Comparison of ENCODE assay signal across 9 mouse cellular contexts in genomic region chr3:138876931-138877361, GRCm38 (mm10).
DNase-seq lines count a peak whose midpoint lies in the region; ATAC-seq and TF ChIP-seq lines count a peak whose summit lies in the region.
"Had no signal": no experiment of that assay in that cellular context is flagged by ENCODE, and none has a peak within 500 bp of the region (broad histone marks: within the 10 kb centered on the region; RNA-seq: fewer than 3 reads in every experiment).

No protein-coding gene starts in this region.

- H3K4me2 ChIP-seq in hindbrain, embryonic 13.5 days = no peak overlapping the region
- no peak overlapping the region for H3K4me2 ChIP-seq in hindbrain, embryonic 12.5 days (replicated peaks)
- no peak overlapping the region for H3K4me2 ChIP-seq in embryonic facial prominence, embryonic 13.5 days

- H3K9me3 ChIP-seq in hindbrain, embryonic 13.5 days = 0 out of 2 replicates have a peak, but pooled peaks cover 5% of the 10 kb centered on the region
- H3K9me3 ChIP-seq in hindbrain, embryonic 12.5 days (replicated peaks) = no peaks in the 10 kb centered on the region
- H3K9me3 ChIP-seq in embryonic facial prominence, embryonic 13.5 days = no peaks in the 10 kb centered on the region

- no peak for ATAC-seq in hindbrain, embryonic 13.5 days (ENCODE audit: low FRiP score)
- ATAC-seq in hindbrain, embryonic 12.5 days (ENCODE audit: low FRiP score) = no peak
- ATAC-seq in embryonic facial prominence, embryonic 13.5 days (ENCODE audit: insufficient number of reproducible peaks, insufficient read depth, low FRiP score, low TSS enrichment, low read depth) = no peak

- H3K27ac ChIP-seq in hindbrain, embryonic 13.5 days = peak overlapping the region; percentile 46
- no peak overlapping the region for H3K27ac ChIP-seq in hindbrain, embryonic 12.5 days
- peak overlapping the region; percentile 23; the same call in 1 of the 2 replicates for H3K27ac ChIP-seq in embryonic facial prominence, embryonic 13.5 days
- H3K27ac ChIP-seq: kidney, postnatal 0 days had no signal

- H3K4me1 ChIP-seq in hindbrain, embryonic 13.5 days (replicated peaks) = peaks cover 39% of the 10 kb centered on the region
- H3K4me1 ChIP-seq in hindbrain, embryonic 12.5 days = peaks cover 9% of the 10 kb centered on the region
- H3K4me1 ChIP-seq in embryonic facial prominence, embryonic 13.5 days = peaks cover 13% of the 10 kb centered on the region
- no peaks in the 10 kb centered on the region for H3K4me1 ChIP-seq in lung, adult 2 months (ENCODE audit: control insufficient read depth, insufficient read depth, low read length)

- H3K4me3 ChIP-seq in hindbrain, embryonic 13.5 days = no peak overlapping the region
- no peak overlapping the region for H3K4me3 ChIP-seq in hindbrain, embryonic 12.5 days
- H3K4me3 ChIP-seq in embryonic facial prominence, embryonic 13.5 days = no peak overlapping the region
- no peak overlapping the region for H3K4me3 ChIP-seq in lung, adult 2 months (replicated peaks; ENCODE audit: extremely low read depth, low read depth, low read length)

- peaks cover 22% of the 10 kb centered on the region for H3K36me3 ChIP-seq in hindbrain, embryonic 13.5 days
- peaks cover 7% of the 10 kb centered on the region; the same call in 1 of the 2 replicates for H3K36me3 ChIP-seq in hindbrain, embryonic 12.5 days
- no peaks in the 10 kb centered on the region for H3K36me3 ChIP-seq in embryonic facial prominence, embryonic 13.5 days

- TF ChIP-seq POLR2A in lung, adult 2 months (IDR thresholded peaks at IDR 0.05; ENCODE audit: borderline replicate concordance, extremely low read depth, low read depth, low read length) = 0 out of 2 replicates have a peak, but pooled peaks have one; percentile 7

- no peak overlapping the region for H3K9ac ChIP-seq in hindbrain, embryonic 13.5 days
- no peak overlapping the region for H3K9ac ChIP-seq in hindbrain, embryonic 12.5 days
- no peak overlapping the region for H3K9ac ChIP-seq in embryonic facial prominence, embryonic 13.5 days

- H3K27me3 ChIP-seq in hindbrain, embryonic 13.5 days = no peaks in the 10 kb centered on the region
- no peaks in the 10 kb centered on the region for H3K27me3 ChIP-seq in hindbrain, embryonic 12.5 days
- no peaks in the 10 kb centered on the region for H3K27me3 ChIP-seq in embryonic facial prominence, embryonic 13.5 days

- no peak for DNase-seq in lung, adult 2 months
- DNase-seq in thymus, postnatal 10 days (ENCODE audit: low spot score in 2 of 2) = peak; percentile 74 to 81
- no peak for DNase-seq in layer of hippocampus, postnatal 14 days (ENCODE audit: low spot score in 2 of 2)
- no peak for DNase-seq in gastrocnemius, postnatal 4 days (ENCODE audit: low spot score in 2 of 2)
- no peak for DNase-seq in gastrocnemius, adult 18-20 months (ENCODE audit: low spot score)

- TF ChIP-seq CTCF in lung, adult 2 months (IDR thresholded peaks at IDR 0.05; ENCODE audit: insufficient read depth, low read length) = no peak

- WGBS in hindbrain, embryonic 13.5 days = 83% methylated on average over 14 of the region's 14 CpGs
- 87% methylated on average over 14 of the region's 14 CpGs for WGBS in hindbrain, embryonic 12.5 days
- WGBS in embryonic facial prominence, embryonic 13.5 days = 81% methylated on average over 14 of the region's 14 CpGs
- WGBS in lung, adult 2 months = 61% methylated on average over 14 of the region's 14 CpGs

Comparison
In these comparisons a context has a peak if more than half of its experiments do, and no peak if none do; other contexts are left out.
1. DNase-seq: peak in thymus, postnatal 10 days (2 of 2); none in lung, adult 2 months (single experiment), layer of hippocampus, postnatal 14 days (0 of 2), gastrocnemius, postnatal 4 days (0 of 2) and gastrocnemius, adult 18-20 months (single experiment).